Mouse (Mus musculus): ENCODE measurements around the gene Arid4b.

- TF ChIP-seq CTCF (IDR thresholded peaks at IDR 0.05; ENCODE audit: low read depth) (no peak), EP300 (IDR thresholded peaks at IDR 0.05; ENCODE audit: low read depth) (no peak)
Observed at GRCm38 (mm10) chr13:14044521-14044920, 18.5 kb upstream of the Arid4b start.
